Mouse (Mus musculus): ENCODE measurements around the gene Snx7.

The Snx7 gene

DNA sequence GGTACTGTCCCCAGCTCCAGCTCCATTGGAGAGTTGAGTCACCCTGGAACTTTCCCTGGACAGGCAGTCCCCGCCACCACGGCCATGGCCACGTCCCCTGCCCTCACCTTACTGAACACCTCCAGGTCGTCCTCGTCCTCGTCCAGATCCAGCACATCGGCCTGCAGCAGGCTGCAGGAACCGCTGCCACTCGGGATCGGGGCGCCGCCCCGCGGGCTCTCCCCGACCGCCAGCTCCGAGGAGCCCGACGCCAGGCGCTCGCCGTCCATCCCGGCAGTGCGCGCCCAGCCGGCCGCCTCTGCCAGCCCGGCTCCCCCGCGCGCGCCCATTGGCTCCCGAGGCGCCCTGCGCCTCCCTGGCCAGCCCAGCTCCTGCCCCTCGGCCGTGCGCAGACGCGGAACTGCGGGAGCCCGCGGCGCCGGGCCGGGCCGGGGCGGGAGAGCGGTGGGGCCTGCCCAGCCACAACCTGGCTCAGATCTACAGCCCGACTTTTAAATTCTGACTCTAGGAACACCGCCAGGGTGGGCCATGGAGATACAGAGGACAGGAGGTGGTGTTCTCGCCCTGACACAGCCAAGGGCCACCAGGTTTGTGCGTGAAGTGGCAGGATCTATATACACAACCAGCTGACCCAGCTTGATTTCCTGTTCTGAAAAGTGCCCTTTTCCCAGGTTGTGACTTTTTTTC is at the start of gene Snx7:
Snx7 (minus strand) TSS at position 300 of the 687 bp plus-strand sequence.
- DNase-seq (ENCODE audit: low spot score in 2 of 2): peak; percentile 78 to 83

DNA sequence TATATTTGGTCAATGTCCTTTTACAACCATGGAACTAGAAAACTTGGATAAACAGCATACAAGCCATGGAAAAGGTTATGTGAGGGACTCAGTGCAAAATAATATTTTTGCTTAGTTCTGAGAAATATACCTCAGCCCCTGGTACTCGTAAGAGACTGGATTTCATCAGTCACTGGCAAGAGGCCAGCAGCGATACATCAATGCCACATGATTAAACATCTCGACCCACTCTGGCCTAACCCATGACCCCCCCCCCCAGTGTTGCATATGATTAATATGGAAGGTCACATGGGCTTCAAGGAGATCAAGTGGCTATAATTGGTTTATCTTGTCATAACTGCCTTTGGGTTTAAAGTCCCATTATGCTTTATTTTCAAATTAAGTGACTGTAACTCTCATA is 46.7 kb upstream of the Snx7 start:
- no peak for DNase-seq (ENCODE audit: low spot score in 2 of 2)

GRCm38 (mm10) chr3:117893736-117894135 is 25.0 kb upstream of the Snx7 start:
- no peak for DNase-seq (ENCODE audit: low spot score in 2 of 2)

- DNase-seq (ENCODE audit: low spot score in 2 of 2): no peak
Observed at GRCm38 (mm10) chr3:117875450-117875849, 6.7 kb upstream of the Snx7 start.

- no peak for DNase-seq (ENCODE audit: low spot score in 2 of 2)
Observed at GRCm38 (mm10) chr3:117873209-117873863, 4.6 kb upstream of the Snx7 start.

- no peak for DNase-seq (ENCODE audit: low spot score in 2 of 2)
Observed at GRCm38 (mm10) chr3:117869324-117869715, 584 bp upstream of the Snx7 start.

- DNase-seq (ENCODE audit: low spot score in 2 of 2): peak in 1 of 2 experiments; percentile 18
Observed at GRCm38 (mm10) chr3:117868091-117868490, 645 bp downstream of the Snx7 start.

DNA sequence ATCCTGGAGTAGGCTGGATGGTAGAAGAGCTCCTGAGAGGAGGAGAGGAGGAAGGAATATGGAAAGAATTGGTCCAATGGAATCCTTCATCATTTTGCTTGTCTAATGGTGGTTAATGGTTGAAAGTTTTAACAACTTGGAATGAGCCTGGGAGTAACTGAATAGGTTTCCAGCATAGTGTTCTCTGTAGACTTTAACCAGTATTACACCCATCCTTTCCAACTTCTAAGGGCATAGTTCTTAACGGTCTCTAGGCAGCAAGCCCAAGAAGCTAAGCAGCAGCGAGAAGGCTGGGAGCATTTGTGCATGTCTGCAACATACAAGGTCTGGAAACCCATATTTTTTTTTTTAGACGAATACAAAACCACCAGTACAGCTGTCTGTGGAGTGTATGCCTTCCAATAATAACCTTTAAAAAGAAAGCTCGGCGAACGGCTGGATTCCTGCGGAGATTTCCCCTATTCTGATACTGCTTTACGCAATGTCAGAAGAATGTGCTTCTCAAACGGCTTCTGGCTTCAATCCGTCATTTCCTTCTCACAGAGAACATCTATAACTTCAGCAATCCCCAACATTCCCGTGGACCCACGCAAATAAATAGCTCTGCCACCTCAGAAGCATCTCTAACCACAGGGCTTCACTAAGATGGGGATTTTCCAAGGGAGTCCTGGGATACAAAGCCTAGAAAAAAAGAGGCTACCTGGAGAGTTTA is 1.9 kb downstream of the Snx7 start:
- DNase-seq (ENCODE audit: low spot score in 2 of 2): peak in 1 of 2 experiments; percentile 20

DNA sequence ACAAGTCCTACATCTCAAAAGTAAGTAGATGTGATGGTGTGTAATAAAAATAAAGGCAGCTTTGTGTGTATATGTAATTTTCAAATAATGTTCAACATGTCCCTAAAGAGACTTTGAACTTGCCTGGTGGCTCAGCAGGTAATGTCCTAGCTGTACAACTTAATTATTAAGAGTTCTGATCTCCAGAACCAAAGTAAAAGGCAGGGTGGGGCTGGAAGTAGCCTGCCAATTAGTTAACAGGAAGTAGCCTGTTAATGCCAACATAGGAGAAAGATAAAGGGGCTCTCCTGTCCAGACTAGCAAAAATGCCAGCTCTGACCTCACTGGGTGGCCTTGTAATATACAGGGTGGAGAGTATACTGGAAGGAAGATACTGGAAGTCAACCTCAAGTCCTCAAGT is 3.1 kb downstream of the Snx7 start:
- DNase-seq (ENCODE audit: low spot score in 2 of 2): no peak

- no peak for DNase-seq (ENCODE audit: low spot score in 2 of 2)
Observed at GRCm38 (mm10) chr3:117862951-117863350, 5.8 kb downstream of the Snx7 start.

DNA sequence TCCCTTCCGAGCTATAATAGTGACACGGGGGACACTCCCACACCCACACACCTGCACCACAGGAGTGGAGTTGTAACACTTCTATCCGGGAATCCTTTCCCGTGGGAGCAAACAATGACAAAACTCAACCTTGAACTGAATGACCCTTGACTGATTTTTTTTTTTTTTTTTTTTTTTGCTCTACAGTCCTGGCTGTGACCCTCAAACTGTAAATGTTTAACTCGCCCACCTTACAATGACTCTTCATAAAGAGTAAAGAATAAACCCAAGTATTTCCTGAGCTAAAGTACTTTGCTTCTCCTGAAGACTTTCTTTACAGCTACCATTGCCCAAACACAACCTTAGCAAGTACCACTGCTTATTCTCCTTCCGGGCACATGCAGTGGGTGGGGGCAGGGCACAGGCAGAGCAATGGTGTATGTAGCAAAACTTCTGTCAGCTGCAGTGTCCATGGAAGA is 6.7 kb downstream of the Snx7 start:
- DNase-seq (ENCODE audit: low spot score in 2 of 2): no peak

- DNase-seq (ENCODE audit: low spot score in 2 of 2): peak; percentile 49 to 63
Observed at GRCm38 (mm10) chr3:117858996-117859395, 9.7 kb downstream of the Snx7 start.

- DNase-seq (ENCODE audit: low spot score in 2 of 2): peak; percentile 43 to 44
Observed at GRCm38 (mm10) chr3:117853729-117854128, 15.0 kb downstream of the Snx7 start.

GRCm38 (mm10) chr3:117852054-117852361 is 16.7 kb downstream of the Snx7 start:
- DNase-seq (ENCODE audit: low spot score in 2 of 2): no peak

GRCm38 (mm10) chr3:117851278-117852053 is 17.3 kb downstream of the Snx7 start:
- no peak for DNase-seq (ENCODE audit: low spot score in 2 of 2)

DNA sequence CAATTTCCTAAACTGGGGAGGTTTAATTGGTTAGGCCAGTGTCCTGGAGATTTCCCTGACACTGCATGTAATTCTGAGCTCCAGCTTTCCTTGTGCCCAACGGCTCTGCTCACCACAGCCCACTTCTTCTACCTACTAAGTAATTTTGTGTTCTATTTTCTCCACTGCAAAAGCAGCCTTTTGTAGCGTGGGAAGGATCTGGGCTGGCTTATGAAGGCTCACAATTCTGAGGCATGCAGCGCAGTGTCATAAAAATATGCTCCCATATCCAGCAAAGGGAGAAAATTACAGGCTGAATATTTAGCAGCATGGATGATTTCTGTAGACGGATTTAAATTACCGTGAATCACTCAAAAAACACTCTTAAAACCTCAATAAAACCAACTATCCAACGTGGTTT is 19.9 kb downstream of the Snx7 start:
- DNase-seq (ENCODE audit: low spot score in 2 of 2): peak; percentile 65 to 74

GRCm38 (mm10) chr3:117842658-117843057 is 26.1 kb downstream of the Snx7 start:
- DNase-seq (ENCODE audit: low spot score in 2 of 2): no peak

DNA sequence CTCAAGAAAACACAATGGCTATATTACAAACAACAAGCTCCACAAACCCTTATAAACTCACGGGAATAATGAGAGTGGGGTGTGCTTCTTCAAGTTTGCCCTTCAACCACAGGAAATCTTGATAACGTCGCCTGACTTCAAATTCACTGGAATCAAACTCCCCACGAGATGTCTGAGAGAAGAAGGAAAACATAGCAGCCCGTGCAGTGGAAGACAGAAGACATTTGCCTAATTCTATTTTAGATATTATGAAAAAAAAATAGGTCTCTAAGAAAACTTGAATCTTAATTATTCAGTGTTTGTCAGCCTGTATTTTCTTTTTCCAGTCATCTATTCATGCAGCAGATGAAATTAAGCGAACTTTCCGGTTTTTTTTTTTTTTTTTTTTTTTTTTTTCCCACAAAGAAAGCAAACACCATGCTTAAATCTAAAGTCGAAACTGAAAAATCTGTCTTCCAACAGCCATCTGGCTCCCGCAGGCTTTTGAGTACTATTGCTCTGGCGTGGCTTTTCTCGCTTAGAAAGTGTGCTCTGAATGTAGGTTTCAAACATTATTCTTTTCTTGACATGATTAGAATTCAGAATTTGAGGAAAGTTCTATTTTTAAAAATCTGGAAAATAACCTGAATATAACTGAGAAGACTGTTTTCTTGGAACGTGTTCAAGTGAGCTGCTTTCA is 28.7 kb downstream of the Snx7 start:
- DNase-seq (ENCODE audit: low spot score in 2 of 2): peak; percentile 46 to 49

DNA sequence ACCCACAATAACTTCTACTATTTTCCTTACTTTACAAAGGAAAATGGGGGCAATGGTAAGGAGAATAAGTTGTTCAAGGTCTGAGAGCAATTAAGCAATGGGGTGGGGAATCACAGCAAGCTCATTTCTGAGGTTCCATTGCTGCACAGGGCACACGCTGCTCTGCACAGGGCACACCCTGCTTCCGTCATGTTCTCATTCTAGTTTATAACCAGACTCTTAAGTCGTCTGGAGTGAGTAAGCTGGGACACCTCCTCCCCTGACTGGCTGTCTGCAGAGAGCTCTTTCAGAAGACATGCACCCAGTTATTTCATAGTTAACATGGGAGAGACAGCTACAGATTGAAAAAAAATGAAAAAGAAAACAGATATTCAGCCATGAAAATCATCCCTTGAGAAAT is 30.7 kb downstream of the Snx7 start:
- no peak for DNase-seq (ENCODE audit: low spot score in 2 of 2)

DNA sequence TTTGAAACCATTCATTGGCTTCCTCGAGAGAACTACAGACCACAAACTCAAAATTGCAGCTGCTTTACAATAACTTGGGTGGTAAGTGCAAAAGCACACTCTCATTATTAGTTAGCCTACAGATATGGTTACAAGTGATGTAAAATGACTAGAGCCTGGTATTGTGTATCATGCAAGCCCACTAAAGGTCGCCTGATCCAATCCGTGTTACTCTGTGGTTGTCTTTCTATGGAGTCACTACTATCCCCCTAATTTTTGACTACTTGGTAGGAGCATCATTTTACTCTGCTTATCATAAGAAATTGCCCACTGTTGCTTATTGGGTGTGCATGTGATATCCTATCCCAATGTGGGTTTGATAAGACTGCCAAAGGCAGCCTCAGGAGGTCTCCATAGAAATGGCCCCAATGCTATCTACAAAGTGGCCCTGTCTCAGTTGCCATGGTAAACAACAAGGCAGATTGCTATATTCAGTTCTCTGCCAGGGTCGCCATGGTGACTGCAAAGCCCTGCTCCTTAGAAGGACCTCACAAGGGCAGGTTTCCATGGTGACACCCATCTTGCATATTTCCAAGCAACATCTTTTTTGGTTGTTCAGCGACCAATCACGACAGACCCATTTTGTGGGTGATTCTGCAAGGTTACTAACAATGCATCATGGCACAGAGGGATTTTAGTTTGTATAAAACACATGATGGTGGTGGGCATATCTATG is 42.1 kb downstream of the Snx7 start:
- DNase-seq (ENCODE audit: low spot score in 2 of 2): peak; percentile 48 to 59

DNA sequence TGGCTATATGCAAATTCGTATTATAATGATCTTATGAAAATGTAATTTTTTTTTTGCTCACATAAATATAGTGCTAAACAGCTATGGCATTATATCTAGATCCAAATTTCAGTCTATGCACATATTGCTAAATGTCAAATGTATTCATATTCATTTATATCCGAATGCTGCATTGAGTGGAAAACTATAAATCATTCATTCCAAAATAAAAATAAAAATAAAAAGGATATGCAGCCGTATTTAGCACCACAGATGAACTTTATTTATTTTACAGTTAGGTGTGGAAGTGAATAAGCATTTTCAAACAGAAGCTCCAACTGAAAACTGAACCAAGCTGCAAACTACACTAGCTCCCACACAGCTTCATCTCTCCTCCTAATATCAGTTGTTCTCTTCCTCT is 45.5 kb downstream of the Snx7 start:
- no peak for DNase-seq (ENCODE audit: low spot score in 2 of 2)
